Mouse (Mus musculus): ENCODE measurements around the gene 1110008P14Rik. TPM values are rescaled to one million over a fixed set of nuclear protein-coding genes. Genes with fewer than 3 reads are reported as not detected.
"Not testable (repeated sequence)": the region's sequence is repeated elsewhere in the genome, so short reads cannot be mapped to it uniquely, and the experiment has no call there.

Gene 1110008P14Rik
- total RNA-seq, 1 experiment from 2014 or later: 2.1 TPM

DNA sequence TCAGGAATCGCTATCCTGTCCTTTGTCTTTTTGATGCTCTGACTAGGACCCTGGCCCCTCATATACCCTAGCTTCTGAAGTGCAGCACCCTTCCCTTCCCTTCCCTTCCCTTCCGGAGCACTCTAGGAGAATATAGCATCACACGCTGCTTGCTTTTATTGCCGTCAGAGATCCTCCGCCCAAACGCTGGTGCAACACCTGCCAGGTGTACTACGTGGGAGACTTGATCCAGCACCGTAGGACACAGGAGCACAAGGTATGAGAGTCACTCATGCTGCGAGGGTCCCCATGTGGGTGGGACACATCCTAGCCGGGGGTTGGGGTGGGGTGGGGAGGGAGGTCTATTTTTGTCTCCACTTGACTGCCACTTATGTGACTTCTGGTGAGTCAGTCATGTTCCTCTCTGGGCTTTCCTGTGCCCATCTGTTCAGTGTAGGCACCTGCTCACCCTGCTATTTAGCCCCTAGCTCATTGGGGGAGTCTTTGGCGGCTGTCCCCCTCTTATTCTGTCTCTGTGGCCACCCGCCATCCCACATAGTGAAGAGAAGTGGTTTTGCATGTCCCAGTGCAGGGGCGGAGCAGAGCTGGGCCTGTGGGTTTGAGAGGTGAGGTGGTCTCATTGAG is 6.3 kb downstream of the 1110008P14Rik start:
- no peak for ATAC-seq (replicated peaks; ENCODE audit: low read depth, poor library complexity, severe bottlenecking)

DNA sequence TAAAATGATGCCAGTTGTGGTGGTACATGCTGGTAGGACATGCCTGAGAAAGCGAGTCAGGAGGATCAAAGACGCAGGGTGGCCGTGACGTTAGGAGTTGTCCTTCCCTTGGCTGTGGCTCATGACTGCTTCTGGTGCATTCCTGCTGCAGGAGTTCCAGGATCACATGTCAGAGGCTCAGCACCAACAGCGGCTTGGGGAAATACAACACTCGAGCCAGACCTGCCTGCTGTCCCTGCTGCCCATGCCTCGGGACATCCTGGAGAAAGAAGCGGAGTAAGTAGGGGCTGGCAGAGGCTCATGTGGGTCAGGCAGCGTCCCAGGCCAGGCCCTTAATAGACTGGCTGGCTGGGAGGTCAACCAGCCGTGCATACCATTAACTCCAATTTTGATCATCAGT is 7.5 kb downstream of the 1110008P14Rik start:
- no peak for ATAC-seq (replicated peaks; ENCODE audit: low read depth, poor library complexity, severe bottlenecking)

DNA sequence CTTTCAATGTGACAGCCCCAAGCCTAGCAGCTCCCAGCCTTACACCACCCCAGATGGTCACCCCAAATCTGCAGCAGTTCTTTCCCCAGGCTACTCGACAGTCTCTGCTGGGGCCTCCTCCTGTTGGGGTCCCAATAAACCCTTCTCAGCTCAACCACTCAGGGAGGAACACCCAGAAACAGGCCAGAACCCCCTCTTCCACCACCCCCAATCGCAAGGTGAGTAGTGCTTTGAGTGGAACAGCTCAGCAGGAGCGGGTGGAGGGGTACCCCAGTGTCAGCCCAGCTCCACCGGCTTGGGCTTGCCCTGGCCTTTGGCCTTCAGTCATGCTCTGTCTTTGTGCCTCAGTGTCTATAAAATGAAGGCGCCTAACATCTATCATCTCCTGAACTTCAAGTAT is 14.4 kb downstream of the 1110008P14Rik start:
- ATAC-seq (replicated peaks; ENCODE audit: low read depth, poor library complexity, severe bottlenecking): no peak

DNA sequence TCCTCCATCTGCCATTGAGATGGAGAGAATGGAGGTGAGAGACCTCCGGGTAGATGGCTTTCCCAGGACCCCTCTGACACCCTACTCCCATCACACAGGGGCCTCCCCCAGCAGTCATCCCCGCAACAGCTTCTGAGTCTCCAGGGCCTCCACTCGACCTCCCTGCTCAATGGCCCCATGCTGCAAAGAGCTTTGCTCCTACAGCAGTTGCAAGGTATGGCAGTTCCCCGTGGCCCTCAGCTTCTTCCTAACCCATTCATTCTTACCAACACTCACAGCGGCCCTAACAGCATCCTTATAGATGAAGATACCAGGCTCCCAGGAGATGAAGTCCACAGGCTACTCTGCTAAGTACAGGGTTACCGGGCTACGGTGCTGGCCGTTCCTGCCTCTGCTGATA is 17.6 kb downstream of the 1110008P14Rik start:
- ATAC-seq (replicated peaks; ENCODE audit: low read depth, poor library complexity, severe bottlenecking): no peak

DNA sequence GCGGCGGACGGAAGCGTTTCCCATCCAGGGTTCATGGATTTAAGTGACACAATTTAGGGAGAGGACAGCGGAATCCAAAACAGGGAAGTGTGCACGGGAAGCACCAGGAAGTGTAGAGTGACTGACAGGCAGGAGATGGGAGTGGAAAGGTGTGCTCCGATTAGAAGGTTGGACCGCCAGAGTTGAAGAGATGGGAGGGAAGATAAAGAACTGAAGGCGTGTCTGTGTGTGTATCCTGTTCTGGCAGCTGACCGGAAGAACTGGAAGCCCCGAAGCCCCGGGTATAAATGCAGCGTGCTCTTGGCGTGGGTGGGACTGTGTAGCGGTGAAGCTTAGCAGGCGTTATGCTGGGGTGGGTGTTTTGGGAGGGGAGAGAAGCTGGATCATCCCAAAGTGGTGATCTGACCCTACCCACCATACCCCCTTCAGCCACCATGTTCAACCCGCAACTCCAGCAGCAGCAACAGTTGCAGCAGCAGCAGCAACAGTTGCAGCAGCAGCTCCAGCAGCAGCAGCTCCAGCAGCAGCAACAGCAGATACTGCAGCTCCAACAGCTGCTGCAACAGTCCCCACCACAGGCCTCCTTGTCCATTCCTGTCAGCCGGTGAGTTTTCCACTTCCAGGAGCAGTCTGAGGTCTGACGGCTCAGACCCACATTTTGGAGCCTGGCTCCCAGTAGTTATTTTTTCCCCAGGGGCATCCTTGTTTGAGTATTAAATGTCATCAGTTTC is 18.2 kb downstream of the 1110008P14Rik start:
- ATAC-seq (replicated peaks; ENCODE audit: low read depth, poor library complexity, severe bottlenecking): peak; percentile 26

DNA sequence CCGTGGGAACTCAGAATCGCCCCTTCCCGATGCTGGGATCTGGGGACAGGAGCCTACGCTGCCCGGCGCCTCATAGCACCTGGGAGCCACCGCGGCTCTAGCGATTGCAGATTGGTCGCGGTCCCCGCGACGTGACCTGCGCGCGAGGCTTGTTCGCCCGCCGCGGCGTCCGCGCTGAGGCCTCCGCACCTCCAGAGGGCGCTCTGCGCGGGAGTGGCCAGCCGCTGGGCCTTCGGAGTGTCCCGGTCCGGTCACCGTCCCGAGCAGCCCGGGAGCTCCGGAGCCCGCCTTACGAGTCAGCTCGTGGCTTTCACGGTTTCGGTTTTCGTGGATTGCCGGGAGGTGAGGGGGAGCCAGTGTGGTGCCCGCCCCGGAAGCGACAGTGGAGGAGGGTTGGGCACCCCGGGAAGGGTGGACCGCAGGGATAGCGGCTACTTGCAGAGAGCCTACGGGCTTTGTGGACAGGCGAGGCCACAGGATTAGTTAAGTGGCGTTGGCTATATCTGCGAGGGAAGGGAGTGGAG is 18.9 kb downstream of the 1110008P14Rik start:
- peak; percentile 69 for ATAC-seq (replicated peaks; ENCODE audit: low read depth, poor library complexity, severe bottlenecking)

DNA sequence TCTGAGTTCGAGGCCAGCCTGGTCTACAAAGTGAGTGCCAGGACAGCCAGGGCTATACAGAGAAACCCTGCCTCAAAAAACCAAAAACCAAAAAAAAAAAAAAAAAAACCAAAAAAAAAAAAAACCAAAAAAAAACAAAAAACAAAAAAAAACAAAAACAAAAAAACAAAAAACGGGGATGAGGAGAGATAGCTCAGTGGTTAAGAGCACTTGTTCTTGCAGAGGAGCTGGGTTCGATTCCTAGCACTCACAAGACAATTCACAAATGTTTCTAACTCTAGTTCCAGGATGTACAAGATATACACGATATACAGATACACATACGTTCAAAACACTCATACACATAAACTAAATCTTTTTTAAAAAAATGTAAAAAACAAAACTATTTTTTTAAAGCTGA is 19.5 kb downstream of the 1110008P14Rik start:
- ATAC-seq (replicated peaks; ENCODE audit: low read depth, poor library complexity, severe bottlenecking): not testable (repeated sequence)

DNA sequence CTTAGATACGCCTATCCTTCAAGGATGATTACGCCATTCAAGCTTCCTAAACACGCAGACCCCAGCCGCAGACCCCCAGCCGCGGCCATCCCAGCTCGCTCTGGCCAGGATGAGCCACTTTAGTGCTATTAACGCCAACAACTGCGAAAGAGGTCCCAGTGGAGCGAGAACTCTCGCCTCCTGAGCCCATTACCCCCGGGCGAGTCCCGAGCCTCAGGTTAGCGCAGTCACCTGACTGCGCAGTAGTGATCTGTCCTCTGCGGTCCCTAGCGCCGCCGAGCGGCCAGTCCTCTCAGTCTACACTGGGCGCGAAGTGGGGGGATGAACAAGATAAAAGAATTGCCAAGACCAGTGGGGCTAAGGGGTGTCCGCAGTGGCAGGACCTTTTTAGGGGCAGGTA is 20.3 kb downstream of the 1110008P14Rik start:
- ATAC-seq (replicated peaks; ENCODE audit: low read depth, poor library complexity, severe bottlenecking): peak; percentile 46

DNA sequence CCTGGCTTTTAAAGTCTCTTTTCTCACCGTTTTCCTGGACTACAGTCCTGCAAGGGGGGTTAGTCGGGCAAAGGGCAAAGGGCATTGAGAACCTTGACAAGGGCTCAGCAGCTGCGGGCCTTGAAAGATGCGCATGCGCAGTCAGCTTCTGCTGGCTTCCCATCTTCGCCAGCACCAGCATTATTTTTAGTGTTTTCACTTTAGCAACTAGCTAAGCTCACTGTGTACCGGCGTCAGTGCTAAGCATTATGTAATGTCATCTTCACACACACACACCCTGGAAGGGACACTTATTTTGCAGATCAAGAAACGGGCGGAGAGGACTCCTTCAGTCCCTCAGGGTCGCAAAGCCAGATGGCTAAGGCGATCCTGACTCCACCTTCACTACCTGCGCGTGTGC is 21.0 kb downstream of the 1110008P14Rik start:
- no peak for ATAC-seq (replicated peaks; ENCODE audit: low read depth, poor library complexity, severe bottlenecking)

DNA sequence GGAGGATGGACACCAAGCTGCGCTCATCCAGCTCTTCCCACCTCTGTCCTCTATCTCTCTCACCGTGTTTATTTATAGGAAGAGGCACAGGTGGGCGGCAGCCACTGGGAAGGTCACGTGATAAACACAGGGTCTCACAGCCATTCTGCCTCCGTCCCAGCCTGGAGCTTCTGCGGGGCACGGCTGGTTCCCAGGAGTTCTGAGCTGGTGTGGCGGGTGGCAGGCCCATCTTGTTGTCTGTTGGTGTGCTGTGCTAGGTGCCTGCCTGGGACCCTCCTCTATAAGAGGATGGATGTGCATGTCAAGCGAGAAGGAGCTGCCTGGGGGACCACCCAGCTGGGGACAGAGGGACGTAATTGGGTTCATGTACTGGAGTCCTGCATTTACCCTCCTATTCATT is 23.4 kb downstream of the 1110008P14Rik start:
- ATAC-seq (replicated peaks; ENCODE audit: low read depth, poor library complexity, severe bottlenecking): no peak

DNA sequence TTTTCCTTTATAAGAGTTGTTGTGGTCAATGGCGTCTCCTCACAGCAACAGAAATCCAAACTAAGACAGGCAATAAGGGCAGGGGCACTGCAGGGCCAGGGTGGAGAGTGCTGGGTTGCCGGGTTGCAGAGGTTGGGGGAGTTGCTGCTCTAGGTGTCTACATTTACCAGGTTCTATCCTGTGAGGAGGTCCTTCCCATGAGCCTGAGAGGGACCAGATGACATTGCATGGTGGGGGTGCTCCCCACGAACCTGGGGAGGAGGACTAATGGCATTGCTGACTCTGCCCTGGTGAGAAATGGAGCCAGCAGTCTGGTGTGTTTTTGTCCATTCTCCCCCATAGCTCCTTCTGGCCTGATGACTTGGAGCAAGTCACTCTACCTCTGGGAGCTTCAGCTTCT is 24.0 kb downstream of the 1110008P14Rik start:
- ATAC-seq (replicated peaks; ENCODE audit: low read depth, poor library complexity, severe bottlenecking): no peak

DNA sequence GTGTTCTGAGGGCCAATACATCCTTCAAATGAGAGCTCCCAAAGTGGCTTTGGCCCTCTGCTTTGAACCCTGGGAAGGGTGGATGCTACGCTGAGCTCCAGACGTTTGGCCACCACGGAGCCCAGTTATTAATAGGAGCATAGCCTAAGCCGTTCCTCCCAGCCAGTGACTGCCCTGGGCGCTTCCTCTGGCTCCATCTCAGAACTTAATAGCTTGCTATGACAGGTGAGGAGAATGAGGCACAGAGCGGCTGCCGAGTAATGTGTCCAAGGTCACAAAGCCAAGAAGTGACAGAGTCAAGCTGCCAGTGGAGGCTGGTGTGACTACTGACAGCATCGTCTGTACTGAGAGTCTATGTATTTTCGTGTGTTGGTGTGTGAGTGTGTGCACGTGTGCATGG is 25.5 kb downstream of the 1110008P14Rik start:
- no peak for ATAC-seq (replicated peaks; ENCODE audit: low read depth, poor library complexity, severe bottlenecking)

DNA sequence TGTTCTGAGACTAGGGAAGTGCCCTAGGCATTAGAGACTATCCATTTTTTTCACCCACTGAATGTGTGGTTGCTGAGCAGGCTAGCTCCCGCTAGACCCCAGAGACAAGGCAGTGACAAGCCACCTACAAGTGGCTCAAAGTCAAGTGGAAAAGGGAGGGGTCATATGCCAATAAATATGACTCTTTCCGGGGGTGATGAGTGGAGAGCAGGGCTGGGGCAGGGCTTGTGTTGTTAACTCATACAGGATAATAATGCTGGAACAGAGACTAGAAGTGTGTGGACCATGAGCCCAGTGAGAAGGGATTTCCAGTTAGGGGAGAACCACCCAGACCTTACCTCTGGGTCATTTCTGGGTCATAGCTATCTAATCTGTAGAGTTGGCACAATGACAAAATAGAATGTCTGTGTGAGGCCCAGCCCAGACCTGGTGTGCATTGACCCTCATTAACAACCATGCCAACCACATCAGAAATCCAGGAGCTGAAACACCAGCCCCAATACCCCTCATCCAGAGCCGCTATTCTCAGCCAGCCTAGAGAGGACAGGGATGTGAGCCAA is 27.3 kb downstream of the 1110008P14Rik start:
- ATAC-seq (replicated peaks; ENCODE audit: low read depth, poor library complexity, severe bottlenecking): no peak

DNA sequence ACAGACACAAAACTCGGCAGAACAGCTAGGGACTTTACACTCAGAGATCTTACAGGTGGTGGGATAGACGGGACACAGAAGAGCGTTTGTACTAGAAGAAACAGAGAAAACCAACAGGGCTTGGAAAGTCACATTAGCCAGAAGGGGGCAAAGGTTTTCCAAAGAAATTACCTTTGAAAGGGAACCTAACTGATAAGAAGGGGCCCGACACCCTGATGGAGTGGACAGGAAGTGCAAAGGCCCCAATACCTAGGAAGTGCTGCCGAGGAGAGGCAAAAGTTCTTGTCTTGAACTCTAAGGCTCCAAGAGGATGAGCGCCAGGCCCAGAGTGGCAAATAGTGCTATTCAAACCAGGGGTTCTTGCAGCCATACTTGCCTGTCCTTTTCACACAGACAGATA is 27.9 kb downstream of the 1110008P14Rik start:
- ATAC-seq (replicated peaks; ENCODE audit: low read depth, poor library complexity, severe bottlenecking): no peak

DNA sequence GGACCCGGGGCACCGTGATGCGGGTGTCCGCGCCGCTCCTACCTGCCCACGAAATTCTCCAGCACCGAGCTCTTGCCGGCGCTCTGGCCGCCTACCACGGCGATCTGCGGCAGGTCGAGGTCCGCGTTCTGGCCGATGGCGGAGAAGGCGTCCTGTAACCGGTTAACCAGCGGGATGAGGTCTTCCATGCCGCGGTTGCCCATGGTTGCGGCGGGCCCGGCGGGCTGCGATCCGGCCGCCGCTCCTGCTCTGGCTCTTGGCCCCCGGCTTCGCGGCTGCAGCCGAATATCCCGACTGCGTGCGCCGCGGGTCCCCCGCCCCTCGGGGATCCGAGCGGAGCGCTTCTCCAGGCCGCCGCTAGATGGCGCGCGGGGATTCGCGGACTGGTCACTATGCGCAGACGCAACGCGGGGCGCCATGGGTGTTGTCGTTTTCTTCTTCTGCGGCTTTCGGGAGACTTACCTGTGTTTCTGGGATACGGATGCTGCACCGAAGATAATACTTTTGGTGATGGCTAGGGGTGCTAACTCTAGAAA is 28.7 kb downstream of the 1110008P14Rik start, which contains the start of gene Dnm1:
Dnm1 (minus strand) TSS at position 332 of the 536 bp plus-strand sequence.
- peak; percentile 84 for ATAC-seq (replicated peaks; ENCODE audit: low read depth, poor library complexity, severe bottlenecking)

DNA sequence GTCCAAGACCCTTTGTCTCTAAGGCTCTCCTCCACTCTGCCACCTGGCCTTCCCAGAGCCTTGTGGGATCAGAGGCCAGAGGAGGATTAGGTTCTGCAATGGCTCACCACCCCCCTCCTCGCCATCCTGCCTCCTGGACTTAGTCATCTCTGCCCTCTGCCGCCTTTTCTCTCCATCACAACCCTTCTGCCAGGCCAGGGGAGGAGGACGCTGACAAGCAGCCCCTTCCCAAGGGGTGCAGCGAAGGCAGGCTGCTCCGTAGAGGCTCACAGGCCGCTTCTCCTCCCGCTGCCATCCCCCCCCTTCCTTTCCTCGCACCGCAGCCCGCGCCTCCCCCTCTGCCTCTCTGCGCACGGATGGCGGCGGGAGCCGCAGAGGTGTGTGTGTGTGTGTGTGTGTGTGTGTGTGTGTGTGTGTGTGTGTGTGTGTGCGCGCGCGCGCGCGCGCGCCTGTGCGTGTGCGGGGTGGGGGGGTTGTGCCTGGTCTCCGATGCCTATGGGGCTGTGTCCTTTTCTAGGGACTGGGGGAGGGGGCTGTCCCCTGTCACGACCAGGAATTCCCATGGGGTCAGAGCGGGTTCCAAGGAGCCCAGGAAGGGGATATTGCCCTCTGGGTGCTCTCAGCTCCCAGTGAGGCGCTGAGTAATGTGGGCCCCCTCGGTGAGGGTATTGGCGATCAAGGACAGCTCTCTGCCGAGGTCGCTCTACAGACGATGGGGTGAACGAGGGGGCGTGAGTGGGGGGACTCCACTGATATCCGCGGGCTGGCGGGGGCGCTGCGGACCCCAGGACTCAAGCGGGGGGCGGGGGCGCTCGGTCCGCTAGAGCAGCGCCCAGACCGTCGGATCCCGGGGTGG is 29.4 kb downstream of the 1110008P14Rik start, which contains the start of gene Ciz1:
Ciz1 (plus strand) TSS at position 177 of the 856 bp plus-strand sequence.
- 0 out of 2 replicates have a peak, but pooled peaks have one; percentile 16 for ATAC-seq (replicated peaks; ENCODE audit: low read depth, poor library complexity, severe bottlenecking)

DNA sequence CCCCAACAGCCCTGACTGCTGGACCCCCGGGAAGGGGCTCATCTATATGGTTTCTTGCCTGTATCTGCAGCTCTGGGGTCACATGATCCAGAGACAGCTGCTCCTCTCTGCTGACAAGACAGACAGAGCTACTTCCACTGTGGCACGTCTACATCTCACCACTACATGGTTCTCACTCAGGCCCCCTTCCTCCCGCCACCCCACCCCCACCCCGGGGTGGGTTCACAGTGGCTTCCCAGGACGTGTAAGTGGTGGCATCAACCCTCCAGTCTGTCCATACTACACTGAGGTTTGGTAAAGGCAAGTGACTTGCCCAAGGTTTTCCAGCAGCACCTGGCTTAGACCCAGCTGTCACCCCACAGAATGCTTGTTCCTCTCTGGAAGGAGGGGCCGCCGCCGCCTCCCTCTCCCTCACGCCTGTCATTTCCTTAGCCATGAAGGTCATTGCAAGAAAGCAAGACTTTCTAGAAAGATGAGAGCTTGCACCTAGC is 30.2 kb downstream of the 1110008P14Rik start:
- ATAC-seq (replicated peaks; ENCODE audit: low read depth, poor library complexity, severe bottlenecking): no peak

DNA sequence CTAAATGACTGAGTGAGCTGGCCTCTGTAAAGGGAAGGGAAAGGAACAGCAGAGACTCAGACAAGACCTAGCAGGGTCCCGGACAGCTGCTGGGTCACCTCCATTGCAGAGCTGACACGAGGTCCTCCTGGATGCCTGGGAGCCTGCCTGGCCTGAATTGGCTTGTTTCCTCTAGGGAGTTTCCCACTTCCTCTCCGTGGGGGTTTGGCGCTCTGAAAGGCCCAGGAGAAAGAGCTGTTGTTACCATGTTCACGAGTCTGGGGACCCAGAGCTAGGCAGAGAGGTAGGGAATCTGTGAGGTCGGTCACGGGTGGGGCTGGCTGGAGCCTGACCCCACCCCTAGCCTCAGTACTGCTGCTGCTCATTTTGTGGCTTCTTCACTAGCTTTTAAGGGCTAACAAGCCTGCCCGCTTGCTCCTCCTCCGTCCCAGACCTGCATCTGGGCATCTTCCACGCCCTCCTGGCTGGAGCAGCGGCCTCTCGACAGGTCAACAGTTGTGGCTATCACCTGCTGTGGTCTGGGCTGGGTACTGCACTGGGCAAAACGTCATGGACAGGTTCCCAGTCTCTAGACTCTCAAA is 31.2 kb downstream of the 1110008P14Rik start:
- no peak for ATAC-seq (replicated peaks; ENCODE audit: low read depth, poor library complexity, severe bottlenecking)

DNA sequence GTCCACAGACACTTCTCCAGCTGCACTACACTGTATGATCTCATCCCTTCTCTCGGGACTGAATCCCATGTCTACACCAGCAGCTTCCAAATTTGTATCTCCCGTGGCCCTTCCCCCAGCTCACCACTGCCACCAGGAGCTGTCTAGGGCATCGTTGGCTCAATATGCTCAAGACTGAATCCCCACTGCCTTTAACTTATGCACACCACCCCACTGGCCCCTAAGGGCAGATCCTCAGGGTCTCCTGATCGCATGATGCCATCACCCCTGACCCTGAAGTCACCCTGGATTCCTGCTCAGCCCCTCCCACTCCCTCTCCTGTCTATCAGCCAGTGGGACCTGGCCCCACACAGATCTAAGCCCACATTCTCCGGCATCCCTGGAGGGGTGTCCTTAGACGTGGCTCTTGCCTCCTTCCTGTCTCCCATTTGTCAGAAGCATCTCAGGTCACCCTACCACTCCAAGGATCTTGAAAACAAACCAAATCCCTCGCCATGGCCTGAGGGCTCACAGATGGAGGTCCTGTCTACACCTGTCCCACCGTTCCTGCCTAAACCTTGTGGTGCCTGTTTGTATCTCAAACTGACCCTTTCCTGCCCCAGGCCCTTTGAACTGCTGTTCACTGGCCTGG is 32.0 kb downstream of the 1110008P14Rik start:
- ATAC-seq (replicated peaks; ENCODE audit: low read depth, poor library complexity, severe bottlenecking): no peak

All from common myeloid progenitor, adult 5-6 weeks (primary cell).